Mouse (Mus musculus): ENCODE data around the gene Stk31. TPM values are rescaled to one million over a fixed set of nuclear protein-coding genes. Genes with fewer than 3 reads are reported as not detected.
"Not testable (repeated sequence)": the region's sequence is repeated elsewhere in the genome, so short reads cannot be mapped to it uniquely, and the experiment has no call there.

Stk31 gene
- total and polyA plus RNA-seq, 3 experiments, result not detected

DNA sequence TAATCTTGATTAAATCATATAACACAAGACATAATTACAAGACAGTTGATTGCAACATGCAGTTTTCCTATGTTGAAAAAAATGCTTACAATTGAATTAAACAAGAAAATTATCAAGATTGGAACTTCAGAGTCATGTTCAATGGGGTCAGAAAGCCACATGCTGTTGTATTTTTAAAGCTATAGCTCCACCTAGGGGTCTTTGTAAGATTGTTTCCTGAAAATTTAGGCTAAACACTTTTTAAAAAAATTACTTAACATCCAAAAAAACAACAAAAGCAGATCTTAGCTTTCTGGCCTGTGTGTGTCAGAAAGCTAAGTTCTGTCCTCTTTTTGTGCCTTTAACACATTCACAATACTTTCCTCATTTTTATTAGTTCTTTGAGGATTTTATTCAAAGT, 3.0 kb downstream of the Stk31 start:
- DNase-seq (ENCODE audit: low spot score), result no peak
- H3K27me3 ChIP-seq (ENCODE audit: insufficient read depth, low read length), result peaks cover 2% of the 10 kb centered on the region
- H3K36me3 ChIP-seq (replicated peaks), result no peaks in the 10 kb centered on the region
- no peak overlapping the region for H3K4me3 ChIP-seq (ENCODE audit: low read depth, low read length)
- no peak for ATAC-seq (ENCODE audit: extremely low read depth, insufficient number of reproducible peaks, low FRiP score, poor library complexity, severe bottlenecking)
- no peaks in the 10 kb centered on the region for H3K4me1 ChIP-seq (ENCODE audit: insufficient read depth, low read depth, low read length)
- H3K9me3 ChIP-seq (replicated peaks), result peaks cover 4% of the 10 kb centered on the region
- TF ChIP-seq GATA2 (IDR thresholded peaks at IDR 0.05; ENCODE audit: borderline replicate concordance, low read depth, low read length), result no peak
- TF ChIP-seq GATA1 (IDR thresholded peaks at IDR 0.05; ENCODE audit: borderline replicate concordance, low read length), result no peak
- no peak for TF ChIP-seq POLR2AphosphoS5 (IDR thresholded peaks at IDR 0.05; ENCODE audit: insufficient replicate concordance, low read depth, low read length)
- no peak for TF ChIP-seq CTCF (IDR thresholded peaks at IDR 0.05; ENCODE audit: low read depth, low read length)
- no peak for TF ChIP-seq TAL1 (conservative IDR thresholded peaks at IDR 0.05; ENCODE audit: low read depth, low read length)

DNA sequence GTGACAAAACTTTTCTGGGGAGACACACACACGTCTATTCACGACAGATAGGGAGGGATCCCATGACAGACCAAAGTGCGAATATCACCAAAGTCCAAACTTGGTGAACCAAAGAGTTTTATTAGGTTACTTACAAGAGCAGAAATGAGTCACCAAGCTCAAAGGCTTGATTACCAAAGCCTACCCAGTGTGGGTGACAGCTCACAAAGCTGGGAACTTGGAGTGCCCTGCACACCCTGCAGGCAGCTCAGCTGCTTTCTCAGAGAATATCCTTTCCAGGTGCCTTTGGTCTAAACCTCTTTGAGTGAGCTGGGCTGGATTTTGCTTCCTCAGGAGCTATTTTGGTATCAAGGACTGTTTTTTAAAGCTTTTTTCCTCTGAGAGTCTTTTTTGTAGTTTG, 15.4 kb downstream of the Stk31 start:
- DNase-seq (ENCODE audit: low spot score) (no peak), ATAC-seq (ENCODE audit: extremely low read depth, insufficient number of reproducible peaks, low FRiP score, poor library complexity, severe bottlenecking) (no peak)
- TF ChIP-seq POLR2AphosphoS5 (IDR thresholded peaks at IDR 0.05; ENCODE audit: insufficient replicate concordance, low read depth, low read length) (no peak), CTCF (IDR thresholded peaks at IDR 0.05; ENCODE audit: low read depth, low read length) (no peak)
- Histone ChIP-seq H3K27me3 (ENCODE audit: insufficient read depth, low read length) (no peaks in the 10 kb centered on the region; the same call in 1 of the 2 replicates), H3K4me3 (ENCODE audit: low read depth, low read length) (no peak overlapping the region), H3K9me3 (replicated peaks) (no peaks in the 10 kb centered on the region), H3K4me1 (ENCODE audit: insufficient read depth, low read depth, low read length) (no peaks in the 10 kb centered on the region), H3K36me3 (replicated peaks) (no peaks in the 10 kb centered on the region)

DNA sequence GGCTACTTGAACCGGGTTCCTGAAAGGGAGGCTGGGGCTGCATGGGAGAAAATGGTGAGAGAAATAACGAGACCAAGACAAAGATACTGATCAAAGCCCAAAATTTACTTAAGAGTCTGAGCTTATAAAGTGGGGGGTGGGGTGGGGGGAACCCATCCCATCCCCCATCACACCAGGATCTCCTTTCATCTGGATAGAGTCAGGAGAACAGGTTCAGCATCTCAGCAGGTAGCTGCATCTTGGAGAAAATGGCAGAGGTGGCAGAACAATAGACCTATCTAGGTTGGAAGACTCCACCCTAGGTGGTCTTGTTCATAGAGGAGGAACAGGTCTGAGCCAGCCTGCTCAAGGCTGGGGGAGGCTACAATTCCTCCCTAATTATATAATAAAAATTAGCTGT, 17.6 kb downstream of the Stk31 start:
- not testable (repeated sequence) for H3K4me3 ChIP-seq (ENCODE audit: low read depth, low read length); DNase-seq (ENCODE audit: low spot score); H3K4me1 ChIP-seq (ENCODE audit: insufficient read depth, low read depth, low read length); ATAC-seq (ENCODE audit: extremely low read depth, insufficient number of reproducible peaks, low FRiP score, poor library complexity, severe bottlenecking); H3K9me3 ChIP-seq (replicated peaks); H3K36me3 ChIP-seq (replicated peaks); H3K27me3 ChIP-seq (ENCODE audit: insufficient read depth, low read length)

DNA sequence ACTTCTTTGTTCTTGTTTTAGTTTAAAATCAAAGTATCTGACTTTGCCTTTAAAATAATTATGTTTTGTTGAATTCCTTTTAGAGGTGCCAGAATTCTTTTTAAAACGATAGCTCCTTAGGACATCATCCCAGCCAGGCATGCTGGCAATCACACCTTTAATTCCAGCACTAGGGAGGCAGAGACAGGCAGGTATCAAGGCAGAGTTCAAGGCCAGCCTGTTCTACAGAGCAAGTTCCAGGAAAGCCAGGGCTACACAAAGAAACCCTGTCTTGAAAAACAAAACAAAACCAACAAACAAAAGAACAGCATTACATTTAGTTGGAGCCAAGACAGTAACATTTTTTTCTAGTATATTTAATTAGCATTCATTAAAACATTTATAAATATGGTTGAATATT, 20.6 kb downstream of the Stk31 start:
- Histone ChIP-seq H3K27me3 (ENCODE audit: insufficient read depth, low read length) (no peaks in the 10 kb centered on the region), H3K9me3 (replicated peaks) (no peaks in the 10 kb centered on the region), H3K4me3 (ENCODE audit: low read depth, low read length) (no peak overlapping the region), H3K4me1 (ENCODE audit: insufficient read depth, low read depth, low read length) (no peaks in the 10 kb centered on the region), H3K36me3 (replicated peaks) (no peaks in the 10 kb centered on the region)
- TF ChIP-seq POLR2AphosphoS5 (IDR thresholded peaks at IDR 0.05; ENCODE audit: insufficient replicate concordance, low read depth, low read length) (no peak), CTCF (IDR thresholded peaks at IDR 0.05; ENCODE audit: low read depth, low read length) (no peak), GATA2 (IDR thresholded peaks at IDR 0.05; ENCODE audit: borderline replicate concordance, low read depth, low read length) (no peak), TAL1 (conservative IDR thresholded peaks at IDR 0.05; ENCODE audit: low read depth, low read length) (no peak), GATA1 (IDR thresholded peaks at IDR 0.05; ENCODE audit: borderline replicate concordance, low read length) (no peak)
- DNase-seq (ENCODE audit: low spot score), result no peak
- ATAC-seq (ENCODE audit: extremely low read depth, insufficient number of reproducible peaks, low FRiP score, poor library complexity, severe bottlenecking), result no peak

DNA sequence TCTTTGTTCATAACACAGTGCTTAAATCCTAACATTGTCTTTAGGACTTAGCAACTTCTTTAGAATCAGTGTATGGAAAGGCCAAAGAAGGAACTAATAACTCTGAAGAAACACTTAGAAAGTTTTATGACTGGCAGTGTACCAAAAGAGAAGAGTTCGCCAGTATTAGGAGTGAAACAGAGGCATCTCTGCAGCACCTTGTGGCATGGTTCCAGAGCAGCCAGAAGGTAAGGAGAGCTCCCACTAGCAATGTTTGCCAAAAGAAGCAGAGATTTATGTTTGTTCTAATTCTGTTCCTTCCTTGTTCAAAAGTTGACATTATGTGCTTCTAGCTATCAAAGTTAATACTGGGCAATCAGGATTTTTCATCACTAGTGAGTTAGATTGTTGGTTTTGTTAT, 41.9 kb downstream of the Stk31 start:
- Histone ChIP-seq H3K27me3 (ENCODE audit: insufficient read depth, low read length) (no peaks in the 10 kb centered on the region), H3K4me3 (ENCODE audit: low read depth, low read length) (no peak overlapping the region)
- DNase-seq (ENCODE audit: low spot score), result no peak

DNA sequence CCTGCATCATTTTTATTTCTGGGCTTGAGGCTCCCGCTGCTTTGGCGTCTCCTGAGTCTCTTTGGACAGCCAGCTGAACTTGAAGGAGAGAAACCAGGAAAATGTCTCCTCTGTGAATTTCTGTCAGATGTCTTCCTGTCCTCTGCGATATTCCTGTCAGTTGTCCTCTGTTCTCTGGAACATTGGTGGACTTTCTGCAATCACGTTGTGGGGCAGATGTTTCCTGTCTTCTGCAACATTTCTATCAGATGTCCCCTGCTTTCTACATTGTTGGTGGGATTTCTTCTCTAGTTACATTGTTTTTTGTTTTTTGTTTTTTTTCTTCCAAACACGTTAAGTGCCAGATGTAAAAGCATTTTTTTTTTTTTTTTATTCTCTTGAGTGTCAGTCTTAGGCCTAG, 62.7 kb downstream of the Stk31 start:
- Histone ChIP-seq H3K4me3 (ENCODE audit: low read depth, low read length) (no peak overlapping the region), H3K27me3 (ENCODE audit: insufficient read depth, low read length) (no peaks in the 10 kb centered on the region), H3K9me3 (replicated peaks) (no peaks in the 10 kb centered on the region), H3K36me3 (replicated peaks) (no peaks in the 10 kb centered on the region), H3K4me1 (ENCODE audit: insufficient read depth, low read depth, low read length) (no peaks in the 10 kb centered on the region)
- TF ChIP-seq TAL1 (conservative IDR thresholded peaks at IDR 0.05; ENCODE audit: low read depth, low read length) (no peak), CTCF (IDR thresholded peaks at IDR 0.05; ENCODE audit: low read depth, low read length) (no peak)
- ATAC-seq (ENCODE audit: extremely low read depth, insufficient number of reproducible peaks, low FRiP score, poor library complexity, severe bottlenecking), result no peak
- no peak for DNase-seq (ENCODE audit: low spot score)

More for the DNA sequence above, 41.9 kb downstream of the Stk31 start:
- H3K36me3 ChIP-seq (replicated peaks), result no peaks in the 10 kb centered on the region
- no peak for ATAC-seq (ENCODE audit: extremely low read depth, insufficient number of reproducible peaks, low FRiP score, poor library complexity, severe bottlenecking)
- H3K9me3 ChIP-seq (replicated peaks), result no peaks in the 10 kb centered on the region
- no peaks in the 10 kb centered on the region for H3K4me1 ChIP-seq (ENCODE audit: insufficient read depth, low read depth, low read length)
- TF ChIP-seq GATA2 (IDR thresholded peaks at IDR 0.05; ENCODE audit: borderline replicate concordance, low read depth, low read length), result no peak
- no peak for TF ChIP-seq GATA1 (IDR thresholded peaks at IDR 0.05; ENCODE audit: borderline replicate concordance, low read length)
- TF ChIP-seq POLR2AphosphoS5 (IDR thresholded peaks at IDR 0.05; ENCODE audit: insufficient replicate concordance, low read depth, low read length), result no peak
- TF ChIP-seq CTCF (IDR thresholded peaks at IDR 0.05; ENCODE audit: low read depth, low read length), result no peak
- no peak for TF ChIP-seq TAL1 (conservative IDR thresholded peaks at IDR 0.05; ENCODE audit: low read depth, low read length)

DNA sequence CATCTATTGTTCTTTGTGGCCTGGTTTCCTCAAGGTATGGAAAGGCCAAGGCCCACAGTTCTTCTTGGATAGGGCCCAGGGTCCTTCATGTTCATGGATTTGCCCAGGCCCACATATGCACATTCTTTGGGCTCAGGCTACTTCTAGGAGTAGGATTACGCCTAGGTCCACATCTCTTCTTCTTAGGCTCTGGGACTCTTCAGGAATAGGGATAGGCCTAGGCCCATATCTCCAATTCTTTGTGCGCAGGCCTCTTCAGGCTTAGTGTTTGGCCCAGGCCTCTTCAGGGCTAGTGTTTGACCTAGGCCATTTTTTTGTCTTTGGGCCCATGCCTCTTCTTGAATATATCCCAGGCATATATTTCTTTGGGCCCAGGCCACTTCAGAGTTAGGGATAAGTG, 87.8 kb downstream of the Stk31 start:
- Histone ChIP-seq H3K27me3 (ENCODE audit: insufficient read depth, low read length) (no peaks in the 10 kb centered on the region), H3K4me3 (ENCODE audit: low read depth, low read length) (no peak overlapping the region), H3K4me1 (ENCODE audit: insufficient read depth, low read depth, low read length) (no peaks in the 10 kb centered on the region), H3K9me3 (replicated peaks) (peaks cover 7% of the 10 kb centered on the region), H3K36me3 (replicated peaks) (no peaks in the 10 kb centered on the region)
- ATAC-seq (ENCODE audit: extremely low read depth, insufficient number of reproducible peaks, low FRiP score, poor library complexity, severe bottlenecking) (no peak), DNase-seq (ENCODE audit: low spot score) (no peak)
- TF ChIP-seq TAL1 (conservative IDR thresholded peaks at IDR 0.05; ENCODE audit: low read depth, low read length) (no peak), GATA2 (IDR thresholded peaks at IDR 0.05; ENCODE audit: borderline replicate concordance, low read depth, low read length) (no peak), GATA1 (IDR thresholded peaks at IDR 0.05; ENCODE audit: borderline replicate concordance, low read length) (no peak), POLR2AphosphoS5 (IDR thresholded peaks at IDR 0.05; ENCODE audit: insufficient replicate concordance, low read depth, low read length) (no peak), CTCF (IDR thresholded peaks at IDR 0.05; ENCODE audit: low read depth, low read length) (no peak)
